Mouse (Mus musculus) forebrain, embryonic 16.5 days (tissue): ENCODE data around the gene Gm20388. TPM values are rescaled to one million over a fixed set of nuclear protein-coding genes. Genes with fewer than 3 reads are reported as not detected.

Experiments used
- ATAC-seq: fragments of 200-750 bp; cut with Nextera tagmentation; 2 replicates; pipeline ENCODE4 v1.8.0; 2017; ENCODE audit warnings: mild to moderate bottlenecking, moderate library complexity
- H3K27ac ChIP-seq: fragments of 300-500 bp; sonication (generic); 2 replicates; pipeline ENCODE4 v1.5.1; 2014; ENCODE audit warnings: low read length, control low read depth
- H3K27me3 ChIP-seq: fragments of 300-500 bp; sonication (generic); replicated peaks from 2 replicates; pipeline ENCODE4 v1.6.1; 2014; ENCODE audit warnings: low read length; ENCODE audit not compliant: control insufficient read depth, insufficient read depth
- H3K36me3 ChIP-seq: fragments of 300-500 bp; sonication (generic); 2 replicates; pipeline ENCODE4 v1.6.1; 2014; ENCODE audit not compliant: control insufficient read depth, insufficient read depth
- H3K4me1 ChIP-seq: fragments of 300-500 bp; sonication (generic); replicated peaks from 2 replicates; pipeline ENCODE4 v1.6.1; 2014; ENCODE audit warnings: low read length; ENCODE audit not compliant: control insufficient read depth, insufficient read depth
- H3K4me2 ChIP-seq: fragments of 300-500 bp; sonication (generic); 2 replicates; pipeline ENCODE4 v1.6.1; 2014; ENCODE audit warnings: mild to moderate bottlenecking, low read length, control low read depth
- H3K4me3 ChIP-seq: fragments of 300-500 bp; sonication (generic); replicated peaks from 2 replicates; pipeline ENCODE4 v1.5.1; 2014; ENCODE audit warnings: mild to moderate bottlenecking, low read length, control low read depth
- H3K9ac ChIP-seq: fragments of 300-500 bp; sonication (generic); replicated peaks from 2 replicates; pipeline ENCODE4 v1.6.1; 2014; ENCODE audit warnings: low read depth, low read length, control low read depth
- H3K9me3 ChIP-seq: fragments of 300-500 bp; sonication (generic); 2 replicates; pipeline ENCODE4 v1.6.1; 2016; ENCODE audit warnings: low read length; ENCODE audit not compliant: control insufficient read depth
- WGBS: fragments of 180-500 bp; shearing (Covaris S2); extraction: QIAGEN DNeasy Blood & Tissue Kit; methylation state at CpG from one replicate; pipeline ENCODE4 v1.1.7; 2014; 5-methylcytosine and 5-hydroxymethylcytosine counted together
- microRNA counts: library from miRNA; unstranded; fragments of <30 nt; microRNA quantifications from one replicate; lab custom pipeline; 2016
- microRNA-seq: library from miRNA; unstranded; fragments of <30 nt; microRNA quantifications from one replicate; pipeline ENCODE4, GENCODE M21; 2017
- polyA plus RNA-seq: library from polyadenylated mRNA; unstranded; fragments of >200 nt; fragmentation: Nextera tagmentation; extraction: Ambion mirVana; gene quantifications from 2 replicates; pipeline ENCODE4 v1.2.1, GENCODE M21; 2015

Gm20388 gene
- polyA plus RNA-seq, 1 experiment from 2014 or later, result 4.7 TPM

- H3K4me2 ChIP-seq, result no peak overlapping the region
- H3K27me3 ChIP-seq, result no peaks in the 10 kb centered on the region
- no peak overlapping the region for H3K9ac ChIP-seq
- H3K4me3 ChIP-seq, result no peak overlapping the region
- ATAC-seq, result no peak
- 59% methylated on average over 10 of the region's 10 CpGs for WGBS
- no peaks in the 10 kb centered on the region for H3K9me3 ChIP-seq
- H3K27ac ChIP-seq, result no peak overlapping the region; the same call in 1 of the 2 replicates
- peaks cover 3% of the 10 kb centered on the region for H3K4me1 ChIP-seq
- no peaks in the 10 kb centered on the region for H3K36me3 ChIP-seq
Observed at GRCm38 (mm10) chr8:124392271-124393012, 4481.8 kb downstream of the Gm20388 start.

- Histone ChIP-seq H3K36me3 (no peaks in the 10 kb centered on the region), H3K27ac (no peak overlapping the region), H3K4me2 (no peak overlapping the region), H3K4me1 (peaks cover 4% of the 10 kb centered on the region), H3K9me3 (no peaks in the 10 kb centered on the region), H3K27me3 (no peaks in the 10 kb centered on the region), H3K4me3 (no peak overlapping the region), H3K9ac (no peak overlapping the region)
- no peak for ATAC-seq
- WGBS, result 87% methylated on average over 5 of the region's 5 CpGs
Observed at GRCm38 (mm10) chr8:124393013-124393412, 4482.4 kb downstream of the Gm20388 start.

GRCm38 (mm10) chr8:124393927-124394326 is 4483.3 kb downstream of the Gm20388 start:
- Histone ChIP-seq H3K27me3 (no peaks in the 10 kb centered on the region), H3K4me1 (peaks cover 4% of the 10 kb centered on the region), H3K9me3 (no peaks in the 10 kb centered on the region), H3K4me3 (no peak overlapping the region), H3K9ac (no peak overlapping the region), H3K27ac (no peak overlapping the region), H3K36me3 (no peaks in the 10 kb centered on the region), H3K4me2 (no peak overlapping the region)
- 83% methylated on average over 4 of the region's 4 CpGs for WGBS
- ATAC-seq, result no peak

GRCm38 (mm10) chr8:124394951-124395350 is 4484.3 kb downstream of the Gm20388 start:
- Histone ChIP-seq H3K4me1 (peaks cover 4% of the 10 kb centered on the region), H3K9me3 (no peaks in the 10 kb centered on the region), H3K4me2 (no peak overlapping the region), H3K27me3 (no peaks in the 10 kb centered on the region), H3K36me3 (no peaks in the 10 kb centered on the region), H3K27ac (no peak overlapping the region), H3K9ac (no peak overlapping the region), H3K4me3 (no peak overlapping the region)
- 82% methylated on average over 7 of the region's 7 CpGs for WGBS
- no peak for ATAC-seq

MicroRNA genes within 50 kb of the gene (microRNA counts, 519-probe panel; counts per million panel counts)
- microRNA mmu-miR-1967 (lab: Ali Mortazavi, UCI), result 2,391 counts per million, percentile 56 among the panel's probes with 10 or more counts

Small RNA genes lying within 50 kb of the gene (microRNA-seq; reads per million reads assigned to microRNA genes)
- gene Gm22715, result not detected
- gene Gm24366, result not detected
- gene Gm27530, result not detected
- not detected for gene Mir1967
- gene Mir6396, result not detected
- not detected for gene Mir7079
- gene Mir7080, result 2.1 reads per million, percentile 3 among the genes with 10 or more reads in this experiment
- not detected for gene Mir7237
- gene Mir7687, result 1.0 reads per million

Other genes starting within 250 kb of the Gm20388 start
- gene Wfdc1, start 244.5 kb upstream of the Gm20388 start, polyA plus RNA-seq, result 3.5 and 4.2 TPM in 2 replicates
- gene Atp2c2, start 210.8 kb upstream of the Gm20388 start, polyA plus RNA-seq, result 0.06 and 0.14 TPM in 2 replicates
- gene Tldc1, start 132.4 kb upstream of the Gm20388 start, polyA plus RNA-seq, result 15.3 and 16.1 TPM in 2 replicates
- gene Cotl1, start 70.3 kb upstream of the Gm20388 start, polyA plus RNA-seq, result 119 and 147 TPM in 2 replicates
- 15.2 and 19.1 TPM in 2 replicates for gene Klhl36, start 48.6 kb upstream of the Gm20388 start, polyA plus RNA-seq
- 158 TPM in 2 replicates for gene Usp10, start 481 bp upstream of the Gm20388 start, polyA plus RNA-seq
- gene Crispld2, start 81.6 kb downstream of the Gm20388 start, polyA plus RNA-seq, result 1.2 and 1.5 TPM in 2 replicates
- 28.9 and 29.7 TPM in 2 replicates for gene Zdhhc7, start 190.6 kb downstream of the Gm20388 start, polyA plus RNA-seq
- gene 6430548M08Rik, start 203.3 kb downstream of the Gm20388 start, polyA plus RNA-seq, result 27.5 and 29.2 TPM in 2 replicates